Mouse (Mus musculus): Measurements from ENCODE around the gene Fam170b.

GRCm38 (mm10) chr14:32871963-32872362 lies 38.2 kb downstream of the Fam170b start:
- TF ChIP-seq MXI1 (IDR thresholded peaks at IDR 0.05; ENCODE audit: low read depth, low read length) (no peak), GATA1 (IDR thresholded peaks at IDR 0.05; ENCODE audit: low read depth, low read length) (no peak)

Measured in MEL (cell line).